Mouse (Mus musculus): ENCODE data around the gene Iqgap2. TPM values are rescaled to one million over a fixed set of nuclear protein-coding genes. Genes with fewer than 3 reads are reported as not detected.

Iqgap2 gene
- total and polyA plus RNA-seq, 3 experiments, result 0.27 to 0.32 TPM; not detected in 1

DNA sequence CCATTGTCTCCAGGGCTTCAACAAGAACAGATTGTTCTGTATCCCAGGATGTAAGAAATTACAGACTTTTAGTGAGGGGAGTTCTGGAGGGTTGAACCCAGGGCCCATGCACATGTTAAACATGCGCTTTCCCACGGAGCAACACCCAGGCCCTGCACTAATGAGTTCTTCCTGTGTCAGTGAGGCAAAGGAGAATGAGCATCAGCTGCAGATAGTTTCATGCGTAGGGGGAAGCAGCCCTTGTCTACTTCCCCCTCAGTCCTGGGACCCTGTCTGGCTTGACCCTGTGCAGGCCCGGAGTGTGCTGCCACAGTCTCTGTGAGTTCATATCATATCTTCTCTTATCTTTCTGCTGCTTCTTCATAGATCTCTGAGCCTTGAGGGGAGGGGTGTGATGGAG is 244.5 kb downstream of the Iqgap2 start:
- no peaks in the 10 kb centered on the region for H3K27me3 ChIP-seq (ENCODE audit: control insufficient read depth in 1 of 2, insufficient read depth in 2 of 2, low read length in 2 of 2)
- TF ChIP-seq MXI1 (IDR thresholded peaks at IDR 0.05; ENCODE audit: low read depth, low read length) (no peak), TCF12 (IDR thresholded peaks at IDR 0.05; ENCODE audit: low read depth, low read length) (no peak), EP300 (IDR thresholded peaks at IDR 0.05; ENCODE audit: low read depth in 1 of 2, low read length in 2 of 2) (no peak), TBP (IDR thresholded peaks at IDR 0.05; ENCODE audit: low read depth, low read length) (no peak), ZNF384 (IDR thresholded peaks at IDR 0.05; ENCODE audit: low read depth, low read length) (no peak), RCOR1 (IDR thresholded peaks at IDR 0.05; ENCODE audit: low read depth, low read length) (no peak), ZKSCAN1 (IDR thresholded peaks at IDR 0.05; ENCODE audit: low read depth, low read length) (no peak), SIN3A (IDR thresholded peaks at IDR 0.05; ENCODE audit: low read length) (no peak), TAL1 (IDR thresholded peaks at IDR 0.05; ENCODE audit: low read length) (no peak), ZMIZ1 (IDR thresholded peaks at IDR 0.05; ENCODE audit: low read depth, low read length) (no peak), MYB (IDR thresholded peaks at IDR 0.05; ENCODE audit: low read depth, low read length) (no peak), KAT2A (conservative IDR thresholded peaks at IDR 0.05; ENCODE audit: low read depth, low read length) (no peak), MEF2A (IDR thresholded peaks at IDR 0.05; ENCODE audit: extremely low read depth, insufficient replicate concordance, low read depth, low read length, poor library complexity, severe bottlenecking) (no peak)
- no peak for DNase-seq (ENCODE audit: low read depth, low spot score)
- peaks cover 0 to 9% of the 10 kb centered on the region in 2 experiments; a peak in 2 of 4 replicates for H3K4me1 ChIP-seq (ENCODE audit: control insufficient read depth in 1 of 2, insufficient read depth in 2 of 2, low read length in 2 of 2)
- H3K27ac ChIP-seq (ENCODE audit: control insufficient read depth, low read depth, low read length), result no peak overlapping the region
- no peak overlapping the region for H3K4me3 ChIP-seq (ENCODE audit: control insufficient read depth in 1 of 2, insufficient read depth in 1 of 2, low read depth in 2 of 2, low read length in 2 of 2)
- no peaks in the 10 kb centered on the region for H3K79me2 ChIP-seq (ENCODE audit: control insufficient read depth, insufficient read depth, low read length, poor library complexity)
- no peak overlapping the region for H3K9ac ChIP-seq (ENCODE audit: control insufficient read depth, low read depth, low read length, poor library complexity, severe bottlenecking)
- no peaks in the 10 kb centered on the region; a peak in 1 of 4 replicates for H3K36me3 ChIP-seq (ENCODE audit: control insufficient read depth in 1 of 2, insufficient read depth in 2 of 2, low read length in 2 of 2)
- no peaks in the 10 kb centered on the region for H3K9me3 ChIP-seq (replicated peaks; ENCODE audit: insufficient read depth, low read length)

GRCm38 (mm10) chr13:95646687-95647111 is 245.0 kb downstream of the Iqgap2 start:
- Histone ChIP-seq H3K9ac (ENCODE audit: control insufficient read depth, low read depth, low read length, poor library complexity, severe bottlenecking) (no peak overlapping the region), H3K9me3 (replicated peaks; ENCODE audit: insufficient read depth, low read length) (no peaks in the 10 kb centered on the region), H3K4me1 (ENCODE audit: control insufficient read depth in 1 of 2, insufficient read depth in 2 of 2, low read length in 2 of 2) (peaks cover 0 to 4% of the 10 kb centered on the region in 2 experiments; a peak in 2 of 4 replicates), H3K36me3 (ENCODE audit: control insufficient read depth in 1 of 2, insufficient read depth in 2 of 2, low read length in 2 of 2) (no peaks in the 10 kb centered on the region; a peak in 1 of 4 replicates), H3K4me3 (ENCODE audit: control insufficient read depth in 1 of 2, insufficient read depth in 1 of 2, low read depth in 2 of 2, low read length in 2 of 2) (no peak overlapping the region), H3K27ac (ENCODE audit: control insufficient read depth, low read depth, low read length) (no peak overlapping the region), H3K27me3 (ENCODE audit: control insufficient read depth in 1 of 2, insufficient read depth in 2 of 2, low read length in 2 of 2) (no peaks in the 10 kb centered on the region), H3K79me2 (ENCODE audit: control insufficient read depth, insufficient read depth, low read length, poor library complexity) (no peaks in the 10 kb centered on the region)
- DNase-seq (ENCODE audit: low read depth, low spot score), result no peak
- TF ChIP-seq CHD2 (IDR thresholded peaks at IDR 0.05; ENCODE audit: low read length) (no peak), ELF1 (IDR thresholded peaks at IDR 0.05; ENCODE audit: low read depth, low read length) (no peak), USF1 (IDR thresholded peaks at IDR 0.05; ENCODE audit: low read depth, low read length) (no peak), CTCF (IDR thresholded peaks at IDR 0.05 in 2 of 3, conservative IDR thresholded peaks at IDR 0.05 in 1 of 3; ENCODE audit: control insufficient read depth in 1 of 3, insufficient read depth in 1 of 3, low read depth in 2 of 3, low read length in 3 of 3, poor library complexity in 1 of 3, severe bottlenecking in 1 of 3) (no peak), POLR2AphosphoS5 (IDR thresholded peaks at IDR 0.05; ENCODE audit: borderline replicate concordance, low read depth, low read length) (no peak), POLR2AphosphoS2 (IDR thresholded peaks at IDR 0.05; ENCODE audit: low read length) (no peak), SMC3 (IDR thresholded peaks at IDR 0.05; ENCODE audit: low read depth, low read length) (no peak), MAFK (IDR thresholded peaks at IDR 0.05; ENCODE audit: borderline replicate concordance, low read depth, low read length) (no peak), ZNF384 (IDR thresholded peaks at IDR 0.05; ENCODE audit: low read depth, low read length) (no peak), EP300 (IDR thresholded peaks at IDR 0.05; ENCODE audit: low read depth in 1 of 2, low read length in 2 of 2) (no peak), CHD1 (IDR thresholded peaks at IDR 0.05; ENCODE audit: low read depth, low read length) (no peak), RCOR1 (IDR thresholded peaks at IDR 0.05; ENCODE audit: low read depth, low read length) (no peak)
